Mouse (Mus musculus): ENCODE data around the gene Gnb5.

DNA sequence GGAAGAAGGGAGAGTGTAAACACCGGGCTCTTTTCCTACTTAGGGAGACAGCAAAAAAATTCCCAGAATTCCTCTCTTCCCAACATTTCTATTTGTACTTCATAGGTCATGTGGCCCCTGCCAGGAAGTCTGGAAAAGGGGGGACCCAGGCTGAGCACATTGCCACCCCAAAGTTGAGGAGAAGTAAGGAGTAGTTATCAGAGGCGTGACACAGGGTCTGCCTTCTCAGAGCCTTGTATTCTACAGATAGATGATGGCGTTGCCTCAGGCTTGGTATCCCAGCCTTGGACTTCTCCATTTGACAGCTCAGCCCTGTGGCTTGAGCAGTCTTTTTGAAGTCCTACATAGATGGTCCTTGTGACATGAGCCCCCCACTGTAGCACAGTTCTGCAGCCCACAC lies 9.2 kb downstream of the Gnb5 start:
- TF ChIP-seq CTCF (IDR thresholded peaks at IDR 0.05; ENCODE audit: low read depth) = no peak
- no peak for TF ChIP-seq EP300 (IDR thresholded peaks at IDR 0.05; ENCODE audit: low read depth)
